Mouse (Mus musculus) liver, embryonic 13.5 days (tissue): Measurements from ENCODE around the gene Btg2. TPM values are rescaled to one million over a fixed set of nuclear protein-coding genes. Genes with fewer than 3 reads are reported as not detected.

Experiments
- ATAC-seq: fragments of 200-750 bp; cut with Nextera tagmentation; 2 replicates; pipeline ENCODE4 v1.8.0; 2017; ENCODE audit warnings: low read depth, mild to moderate bottlenecking, moderate number of reproducible peaks, moderate library complexity
- DNase-seq: peaks from one replicate; pipeline ENCODE4 v3.0.0; 2022
- H3K27ac ChIP-seq: fragments of 300-500 bp; sonication (generic); 2 replicates; pipeline ENCODE4 v1.5.1; 2015; ENCODE audit warnings: moderate library complexity, mild to moderate bottlenecking, inconsistent platforms
- H3K27me3 ChIP-seq: fragments of 300-500 bp; sonication (generic); 2 replicates; pipeline ENCODE4 v1.6.1; 2015; ENCODE audit warnings: mild to moderate bottlenecking, inconsistent platforms
- H3K36me3 ChIP-seq: fragments of 300-500 bp; sonication (generic); 2 replicates; pipeline ENCODE4 v1.6.1; 2015; ENCODE audit warnings: mild to moderate bottlenecking, inconsistent platforms
- H3K4me1 ChIP-seq: fragments of 300-500 bp; sonication (generic); replicated peaks from 2 replicates; pipeline ENCODE4 v1.6.1; 2015; ENCODE audit warnings: inconsistent platforms
- H3K4me2 ChIP-seq: fragments of 300-500 bp; sonication (generic); 2 replicates; pipeline ENCODE4 v1.6.1; 2015; ENCODE audit warnings: inconsistent platforms, mild to moderate bottlenecking, moderate library complexity
- H3K4me3 ChIP-seq: fragments of 300-500 bp; sonication (generic); replicated peaks from 2 replicates; pipeline ENCODE4 v1.5.1; 2015; ENCODE audit warnings: mild to moderate bottlenecking, inconsistent platforms
- H3K9ac ChIP-seq: fragments of 300-500 bp; sonication (generic); 2 replicates; pipeline ENCODE4 v1.6.1; 2015; ENCODE audit warnings: mild to moderate bottlenecking, inconsistent platforms
- H3K9me3 ChIP-seq: fragments of 300-500 bp; sonication (generic); replicated peaks from 2 replicates; pipeline ENCODE4 v1.6.1; 2016; ENCODE audit warnings: inconsistent platforms
- WGBS: fragments of 180-500 bp; shearing (Covaris S2); methylation state at CpG from one replicate; pipeline ENCODE4 v1.1.7; 2015; ENCODE audit not compliant: insufficient replicate concordance; 5-methylcytosine and 5-hydroxymethylcytosine counted together
- polyA plus RNA-seq: library from polyadenylated mRNA; unstranded; fragments of >200 nt; fragmentation: Nextera tagmentation; extraction: Ambion mirVana; gene quantifications from 2 replicates; pipeline ENCODE4 v1.2.1, GENCODE M21; 2015

Gene Btg2
- polyA plus RNA-seq, 1 experiment from 2014 or later = 79.6 TPM

DNA sequence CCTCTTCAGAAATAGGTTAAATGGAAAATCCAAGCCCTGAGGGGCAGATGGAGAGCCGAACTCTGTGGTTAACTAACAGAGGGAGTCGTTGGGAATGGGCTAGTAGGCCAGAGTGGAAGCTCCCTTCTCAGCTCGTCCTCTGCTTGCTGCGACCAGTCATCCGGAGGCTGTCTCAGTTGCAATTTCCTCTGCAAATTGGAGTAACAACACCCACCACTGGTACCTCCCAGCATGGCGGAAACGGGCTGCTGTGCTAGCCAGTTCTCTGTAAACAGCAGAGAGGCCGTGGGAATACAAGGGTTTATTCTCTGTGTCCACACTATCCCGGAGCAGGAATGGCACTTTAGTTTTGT, 15.2 kb downstream of the Btg2 start:
- Histone ChIP-seq H3K4me3 (0 out of 2 replicates have a peak overlapping the region, but pooled peaks have one; percentile 24), H3K4me2 (peak overlapping the region; percentile 62), H3K36me3 (no peaks in the 10 kb centered on the region), H3K9me3 (no peaks in the 10 kb centered on the region), H3K4me1 (peaks cover 93% of the 10 kb centered on the region), H3K9ac (peak overlapping the region; percentile 61), H3K27ac (peak overlapping the region; percentile 82), H3K27me3 (peaks cover 64% of the 10 kb centered on the region)
- 30% methylated on average over 9 of the region's 9 CpGs for WGBS
- DNase-seq = no peak
- no peak for ATAC-seq

DNA sequence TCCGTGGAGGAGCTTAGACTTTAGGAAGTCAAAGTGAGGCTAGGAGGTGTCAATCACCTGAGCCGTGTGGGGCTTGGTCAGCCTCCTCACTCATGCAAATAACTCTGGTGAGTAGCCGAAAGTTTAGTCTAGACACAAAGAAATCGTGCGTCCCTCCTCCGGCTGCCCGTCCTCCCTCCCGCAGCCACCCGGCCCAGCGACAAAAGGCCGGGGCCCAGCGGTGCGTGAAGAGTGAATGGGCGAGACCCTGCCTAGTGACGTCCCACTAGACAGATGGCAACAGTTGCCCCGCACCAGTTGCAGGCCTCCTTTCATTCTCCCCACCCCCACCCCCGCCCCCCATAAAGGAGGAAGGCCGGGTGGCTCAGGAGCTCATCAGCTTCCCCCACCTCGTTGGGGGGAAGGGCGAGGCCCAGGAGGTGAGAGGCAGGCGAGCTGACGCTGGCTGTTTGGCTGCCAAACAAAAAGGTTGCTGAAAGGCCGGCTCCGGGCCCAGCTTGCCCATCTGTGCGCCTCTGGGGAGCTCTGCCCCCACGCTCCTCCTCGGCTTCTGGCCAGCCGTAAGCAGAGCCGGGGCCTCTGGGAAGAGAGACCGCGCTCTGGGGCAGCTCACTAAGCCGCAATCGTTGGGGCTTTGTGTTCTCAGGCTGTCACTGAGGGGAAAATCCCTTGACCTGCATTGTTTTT, 15.7 kb downstream of the Btg2 start:
- ATAC-seq (no peak), DNase-seq (no peak)
- Histone ChIP-seq H3K9me3 (no peaks in the 10 kb centered on the region), H3K36me3 (no peaks in the 10 kb centered on the region), H3K4me3 (peak overlapping the region; percentile 24), H3K27me3 (peaks cover 65% of the 10 kb centered on the region), H3K4me2 (peak overlapping the region; percentile 62), H3K27ac (peak overlapping the region; percentile 82), H3K4me1 (peaks cover 94% of the 10 kb centered on the region), H3K9ac (peak overlapping the region; percentile 61)
- WGBS = 5% methylated on average over 33 of the region's 33 CpGs

DNA sequence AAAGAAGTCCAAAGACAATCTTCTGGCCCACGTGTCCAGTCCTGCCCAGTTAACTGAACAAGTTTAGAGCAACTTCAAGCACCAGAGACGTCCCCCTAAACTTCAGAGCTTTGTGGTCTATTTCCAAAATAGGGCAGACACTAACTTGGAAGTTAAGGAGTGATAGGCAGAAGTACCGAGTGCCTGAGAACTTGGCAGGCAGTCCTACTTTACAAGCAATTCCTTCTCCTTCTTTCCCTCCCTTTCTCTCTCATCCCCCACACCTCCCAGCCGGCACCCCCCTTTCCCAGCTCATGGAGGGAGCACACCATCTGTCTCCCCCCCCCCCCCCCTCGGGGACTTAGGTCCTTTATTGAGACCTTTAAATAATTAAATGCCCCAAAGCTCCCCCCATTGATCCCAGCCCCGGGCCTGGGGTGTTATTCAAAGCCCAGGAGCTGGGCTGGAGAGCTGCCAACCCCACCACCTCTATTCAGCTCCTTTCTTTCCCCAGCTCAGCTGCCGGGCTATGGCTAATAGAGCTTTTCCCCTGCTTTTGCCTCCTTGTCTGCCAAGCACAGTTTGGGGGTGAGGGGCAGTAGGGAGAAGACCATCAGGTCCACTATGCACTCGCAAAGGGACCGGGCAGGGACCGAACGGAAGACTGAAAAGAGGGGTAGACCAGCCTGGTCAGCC, 16.4 kb downstream of the Btg2 start:
- peak overlapping the region; percentile 82 for H3K27ac ChIP-seq
- H3K4me1 ChIP-seq = peaks cover 94% of the 10 kb centered on the region
- no peaks in the 10 kb centered on the region for H3K9me3 ChIP-seq
- DNase-seq (no peak), ATAC-seq (no peak)
- peak overlapping the region; percentile 61 for H3K9ac ChIP-seq
- H3K27me3 ChIP-seq = peaks cover 67% of the 10 kb centered on the region
- H3K4me2 ChIP-seq = peak overlapping the region; percentile 62
- 29% methylated on average over 11 of the region's 11 CpGs for WGBS
- H3K36me3 ChIP-seq = no peaks in the 10 kb centered on the region
- H3K4me3 ChIP-seq = peak overlapping the region; percentile 24

- Histone ChIP-seq H3K4me3 (no peak overlapping the region; the same call in 1 of the 2 replicates), H3K27ac (no peak overlapping the region), H3K4me2 (peak overlapping the region; percentile 85), H3K4me1 (peaks cover 94% of the 10 kb centered on the region), H3K36me3 (no peaks in the 10 kb centered on the region), H3K27me3 (peaks cover 62% of the 10 kb centered on the region), H3K9ac (peak overlapping the region; percentile 76; the same call in 1 of the 2 replicates), H3K9me3 (no peaks in the 10 kb centered on the region)
- DNase-seq (no peak), ATAC-seq (no peak)
- 64% methylated on average over 3 of the region's 3 CpGs for WGBS
These were observed 17.0 kb downstream of the Btg2 start for GRCm38 (mm10) chr1:134061915-134062314.

GRCm38 (mm10) chr1:134060849-134061569, 17.9 kb downstream of the Btg2 start:
- H3K27ac ChIP-seq = peak overlapping the region; percentile 98
- no peaks in the 10 kb centered on the region for H3K9me3 ChIP-seq
- peak overlapping the region; percentile 76 for H3K9ac ChIP-seq
- peak; percentile 92 for DNase-seq
- WGBS = 5% methylated on average over 31 of the region's 31 CpGs
- peaks cover 55% of the 10 kb centered on the region for H3K27me3 ChIP-seq
- peak; percentile 96 for ATAC-seq
- H3K36me3 ChIP-seq = no peaks in the 10 kb centered on the region
- H3K4me2 ChIP-seq = peak overlapping the region; percentile 85
- peak overlapping the region; percentile 60 for H3K4me3 ChIP-seq
- H3K4me1 ChIP-seq = peaks cover 95% of the 10 kb centered on the region

GRCm38 (mm10) chr1:134059739-134060695, 18.9 kb downstream of the Btg2 start:
- peak overlapping the region; percentile 76 for H3K9ac ChIP-seq
- H3K9me3 ChIP-seq = no peaks in the 10 kb centered on the region
- H3K36me3 ChIP-seq = no peaks in the 10 kb centered on the region
- no peak for DNase-seq
- peaks cover 95% of the 10 kb centered on the region for H3K4me1 ChIP-seq
- H3K27me3 ChIP-seq = peaks cover 45% of the 10 kb centered on the region
- 56% methylated on average over 16 of the region's 16 CpGs for WGBS
- peak overlapping the region; percentile 60 for H3K4me3 ChIP-seq
- ATAC-seq = no peak
- peak overlapping the region; percentile 85 for H3K4me2 ChIP-seq
- H3K27ac ChIP-seq = peak overlapping the region; percentile 98

DNA sequence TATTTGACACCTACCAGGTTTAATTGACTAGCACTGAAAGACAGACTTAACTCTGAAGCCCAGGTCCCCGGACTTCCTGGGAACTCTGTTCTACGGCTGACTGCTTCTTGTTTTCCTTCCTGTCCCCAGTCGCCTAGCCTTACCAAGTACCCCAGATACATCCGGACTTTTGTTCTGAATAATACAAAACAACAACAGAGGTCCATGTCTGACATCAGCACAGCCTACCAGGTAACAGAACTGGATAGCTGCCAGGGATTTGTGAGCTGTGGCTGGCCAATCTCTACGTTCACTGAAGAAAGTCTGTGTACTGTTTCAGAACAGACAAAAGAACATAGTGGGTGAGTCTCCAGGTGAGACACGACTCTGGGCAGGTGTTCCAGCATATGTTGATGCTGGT, 20.1 kb downstream of the Btg2 start:
- Histone ChIP-seq H3K9me3 (no peaks in the 10 kb centered on the region), H3K9ac (0 out of 2 replicates have a peak overlapping the region, but pooled peaks have one; percentile 1), H3K36me3 (no peaks in the 10 kb centered on the region), H3K4me1 (peaks cover 95% of the 10 kb centered on the region), H3K27ac (0 out of 2 replicates have a peak overlapping the region, but pooled peaks have one; percentile 98), H3K4me2 (no peak overlapping the region), H3K4me3 (no peak overlapping the region), H3K27me3 (peaks cover 34% of the 10 kb centered on the region)
- DNase-seq = no peak
- ATAC-seq = no peak
- 52% methylated on average over 6 of the region's 6 CpGs for WGBS

DNA sequence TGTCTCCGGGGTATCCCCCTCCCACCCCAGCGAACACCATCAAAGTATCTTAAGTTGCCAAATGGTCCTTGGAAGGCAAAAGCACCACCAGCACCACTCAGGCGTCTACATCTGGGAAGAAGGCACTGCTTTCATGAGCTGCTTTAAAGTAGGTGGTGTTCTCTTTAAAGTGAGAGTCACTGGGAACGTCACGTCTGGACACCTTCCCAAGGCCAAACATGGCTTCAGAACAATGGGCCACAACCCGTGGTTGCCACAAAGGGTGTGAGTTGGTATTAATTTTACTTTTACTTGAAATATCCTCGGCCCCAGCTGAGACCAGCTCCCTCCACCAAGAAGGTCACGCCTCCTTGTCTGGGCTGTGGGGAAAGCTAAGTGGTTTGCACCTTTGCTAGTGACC, 21.2 kb downstream of the Btg2 start:
- DNase-seq (no peak), ATAC-seq (no peak)
- Histone ChIP-seq H3K4me3 (no peak overlapping the region), H3K36me3 (no peaks in the 10 kb centered on the region), H3K27me3 (peaks cover 22% of the 10 kb centered on the region), H3K9me3 (no peaks in the 10 kb centered on the region), H3K9ac (0 out of 2 replicates have a peak overlapping the region, but pooled peaks have one; percentile 31), H3K27ac (no peak overlapping the region), H3K4me1 (peaks cover 89% of the 10 kb centered on the region), H3K4me2 (no peak overlapping the region)
- 62% methylated on average over 8 of the region's 8 CpGs for WGBS

DNA sequence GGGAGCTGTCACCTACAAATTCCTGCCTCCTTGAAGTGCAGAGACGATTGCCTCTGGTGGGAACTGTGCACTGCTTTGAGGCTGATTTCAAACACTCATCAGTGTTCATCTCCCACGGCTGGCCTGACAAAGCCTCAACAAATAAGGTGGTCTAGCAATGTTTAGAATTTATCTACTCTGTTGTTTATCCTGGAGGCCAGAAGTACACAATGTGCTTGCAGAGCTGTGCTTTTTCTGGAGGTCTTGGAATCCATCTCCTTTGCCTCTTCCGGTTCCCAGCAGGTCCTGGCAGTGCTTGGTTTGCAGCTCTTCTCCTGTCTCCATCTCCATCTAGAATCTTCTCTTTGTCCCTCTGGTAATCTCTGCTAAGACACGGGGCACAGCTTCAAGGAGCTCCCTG, 22.6 kb downstream of the Btg2 start:
- WGBS = 62% methylated on average over 4 of the region's 4 CpGs

DNA sequence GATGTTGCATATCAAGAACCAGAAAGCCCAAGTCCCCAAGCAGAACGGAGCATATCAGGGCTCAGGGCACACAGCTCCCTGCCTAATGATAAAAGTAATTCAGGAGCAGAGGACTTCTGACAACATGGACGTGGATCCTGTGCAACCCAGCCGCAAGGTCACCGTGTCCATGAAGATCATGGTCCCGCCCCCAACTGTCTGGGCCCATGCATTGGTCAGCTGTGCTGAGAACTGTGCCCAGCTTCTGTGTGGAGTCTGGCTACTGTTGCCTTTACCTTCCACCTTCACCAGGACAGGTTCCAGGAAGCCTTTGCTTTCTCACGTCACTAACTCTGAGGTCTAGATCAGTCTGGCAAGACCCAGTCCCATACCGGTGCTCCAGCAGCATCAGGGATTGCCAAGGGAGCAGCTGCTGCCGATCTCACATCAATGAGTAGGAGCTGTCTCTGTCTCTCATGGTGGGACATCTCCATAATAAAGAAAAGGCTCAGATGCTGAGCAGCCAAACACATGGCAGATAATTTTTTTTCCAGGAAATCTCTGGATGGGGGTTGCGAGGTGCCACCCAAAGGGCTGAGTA, 23.2 kb downstream of the Btg2 start:
- Histone ChIP-seq H3K4me1 (peaks cover 70% of the 10 kb centered on the region), H3K4me3 (no peak overlapping the region), H3K4me2 (0 out of 2 replicates have a peak overlapping the region, but pooled peaks have one; percentile 1), H3K9me3 (no peaks in the 10 kb centered on the region), H3K36me3 (no peaks in the 10 kb centered on the region), H3K27ac (peak overlapping the region; percentile 14; the same call in 1 of the 2 replicates), H3K27me3 (peaks cover 11% of the 10 kb centered on the region; the same call in 1 of the 2 replicates), H3K9ac (peak overlapping the region; percentile 28; the same call in 1 of the 2 replicates)
- no peak for DNase-seq
- WGBS = 69% methylated on average over 9 of the region's 9 CpGs
- ATAC-seq = no peak

More for the DNA sequence above, 22.6 kb downstream of the Btg2 start:
- no peak overlapping the region for H3K4me3 ChIP-seq
- no peaks in the 10 kb centered on the region for H3K36me3 ChIP-seq
- no peak overlapping the region for H3K4me2 ChIP-seq
- H3K9me3 ChIP-seq = no peaks in the 10 kb centered on the region
- peaks cover 9% of the 10 kb centered on the region for H3K27me3 ChIP-seq
- no peak overlapping the region for H3K27ac ChIP-seq
- DNase-seq = no peak
- peaks cover 74% of the 10 kb centered on the region for H3K4me1 ChIP-seq
- peak overlapping the region; percentile 28; the same call in 1 of the 2 replicates for H3K9ac ChIP-seq
- ATAC-seq = no peak
